Mouse (Mus musculus) heart, adult 2 months (tissue): ENCODE measurements at regions not wholly inside any gene's neighbourhood (a gene's known extent, or its start where the extent isn't known, plus 50 kb on each side); places are given as distances from the start of the nearest gene placed in this dataset.
A peak's percentile ranks its signal among the peaks of the same experiment; 100 is the strongest.

Experiments used
- DNase-seq, 2 experiments: peaks; one replicate each; pipeline ENCODE4 v3.0.0; 2021
- H3K27ac ChIP-seq: fragments of 200-600 bp; 2 replicates; pipeline ENCODE4 v1.8.1; 2022
- H3K27me3 ChIP-seq: fragments of 200-500 bp; 2 replicates; pipeline ENCODE4 v1.6.1; 2012; ENCODE audit warnings: mild to moderate bottlenecking, low read length, inconsistent platforms, mixed read lengths; ENCODE audit not compliant: control insufficient read depth, insufficient read depth
- H3K36me3 ChIP-seq: fragments of 200-500 bp; 2 replicates; pipeline ENCODE4 v1.6.1; 2012; ENCODE audit warnings: low read length, inconsistent platforms; ENCODE audit not compliant: control insufficient read depth, insufficient read depth
- H3K4me1 ChIP-seq: fragments of 200-500 bp; 2 replicates; pipeline ENCODE4 v1.6.1; 2011; ENCODE audit warnings: low read length; ENCODE audit not compliant: control insufficient read depth, insufficient read depth
- H3K4me3 ChIP-seq: fragments of 200-600 bp; 2 replicates; pipeline ENCODE4 v1.8.1; 2022
- H3K79me2 ChIP-seq: fragments of 200-500 bp; replicated peaks from 2 replicates; pipeline ENCODE4 v1.6.1; 2012; ENCODE audit warnings: mild to moderate bottlenecking, inconsistent platforms, low read length, moderate library complexity, mixed read lengths; ENCODE audit not compliant: control insufficient read depth, insufficient read depth
- H3K9ac ChIP-seq: fragments of 200-500 bp; 2 replicates; pipeline ENCODE4 v1.6.1; 2012; ENCODE audit warnings: low read depth, mild to moderate bottlenecking, control low read depth, inconsistent platforms, low read length, mixed read lengths
- CTCF ChIP-seq: fragments of 200-600 bp; IDR thresholded peaks from 2 replicates; pipeline ENCODE4 v1.8.1; 2022; ENCODE audit warnings: antibody characterized with exemption, mild to moderate bottlenecking, moderate library complexity
- EP300 ChIP-seq: fragments of 200-500 bp; IDR thresholded peaks from 2 replicates; pipeline ENCODE4 v1.6.1; 2011; ENCODE audit warnings: low read depth, low read length, control low read depth; ENCODE audit not compliant: insufficient read depth
- POLR2A ChIP-seq: fragments of 200-500 bp; IDR thresholded peaks from 2 replicates; pipeline ENCODE4 v1.6.1; 2011; ENCODE audit warnings: mild to moderate bottlenecking, low read depth, low read length, control low read depth; ENCODE audit not compliant: insufficient read depth
- WGBS: fragments of 180-500 bp; shearing (Covaris S2); methylation state at CpG from one replicate; pipeline ENCODE4 v1.1.7; 2018; 5-methylcytosine and 5-hydroxymethylcytosine counted together
- intact Hi-C: fragments of 180-260 bp; cut with DNase I; formaldehyde crosslinking; loops from one replicate; pipeline ENCODE4 v1.15.1; 2025

GRCm38 (mm10) chr14:25112832-25113231 is 346.2 kb upstream of the Zmiz1 start:
- Histone ChIP-seq H3K4me1 (peaks cover 5% of the 10 kb centered on the region), H3K36me3 (no peaks in the 10 kb centered on the region), H3K9ac (no peak overlapping the region), H3K4me3 (no peak overlapping the region), H3K27ac (no peak overlapping the region), H3K27me3 (no peaks in the 10 kb centered on the region), H3K79me2 (no peaks in the 10 kb centered on the region)
- no peak for TF ChIP-seq EP300
- no peak for TF ChIP-seq CTCF
- no peak for DNase-seq
- intact Hi-C loops, result loop anchor here (10.0 kb wide), 2 partner anchors 122 to 608 kb away; no protein-coding TSS in a partner anchor
- 77% methylated on average over 10 of the region's 10 CpGs for WGBS

DNA sequence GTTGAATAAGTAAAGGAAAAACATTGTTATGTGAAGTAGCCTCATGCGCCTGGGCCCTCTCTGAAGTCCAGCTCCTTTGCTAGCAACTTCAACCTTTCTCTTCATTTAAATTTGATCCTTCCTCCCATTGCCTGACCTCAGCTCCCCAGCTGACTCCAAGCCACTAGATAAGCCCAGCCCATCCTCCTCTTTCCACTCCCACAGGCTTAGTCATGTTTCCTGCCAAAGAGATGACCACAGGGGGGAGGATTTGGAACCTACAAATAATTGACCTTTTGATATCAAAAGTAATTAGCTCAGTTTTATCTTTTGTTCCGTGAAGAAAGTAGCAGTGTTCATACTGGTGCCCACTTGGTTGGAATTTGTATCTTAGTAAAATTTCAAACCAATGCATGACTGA is 345.7 kb upstream of the Zmiz1 start:
- no peak overlapping the region for H3K4me3 ChIP-seq
- H3K79me2 ChIP-seq, result no peaks in the 10 kb centered on the region
- no peaks in the 10 kb centered on the region for H3K27me3 ChIP-seq
- intact Hi-C loops, result loop anchor here (10.0 kb wide), 2 partner anchors 121 to 609 kb away; no protein-coding TSS in a partner anchor
- no peaks in the 10 kb centered on the region for H3K36me3 ChIP-seq
- no peak overlapping the region for H3K27ac ChIP-seq
- WGBS, result 44% methylated on average over 2 of the region's 2 CpGs
- TF ChIP-seq EP300 (no peak), POLR2A (no peak), CTCF (no peak)
- peak in 1 of 2 experiments; percentile 14 for DNase-seq
- H3K4me1 ChIP-seq, result peaks cover 5% of the 10 kb centered on the region
- no peak overlapping the region for H3K9ac ChIP-seq

DNA sequence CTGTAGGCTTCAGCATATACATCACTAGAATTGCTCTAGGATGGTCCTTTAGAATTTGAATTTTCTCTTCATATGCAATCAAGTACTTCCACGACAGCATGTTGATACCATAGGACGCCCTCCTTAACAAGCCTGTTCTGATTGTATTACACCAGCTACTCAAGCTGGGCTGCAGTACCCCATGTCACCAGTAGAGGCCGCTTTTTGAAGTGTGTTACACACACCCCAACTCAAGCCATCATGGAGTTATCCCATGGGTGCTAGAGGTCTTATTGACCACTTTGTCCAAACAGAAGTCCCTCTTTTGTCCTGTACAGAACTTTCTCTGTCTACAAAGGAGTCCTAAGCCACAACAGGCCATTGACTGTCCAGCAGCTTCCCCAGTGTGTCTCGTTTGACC is 342.6 kb upstream of the Zmiz1 start:
- Histone ChIP-seq H3K36me3 (no peaks in the 10 kb centered on the region), H3K27ac (no peak overlapping the region), H3K79me2 (no peaks in the 10 kb centered on the region), H3K9ac (no peak overlapping the region), H3K4me3 (no peak overlapping the region), H3K27me3 (no peaks in the 10 kb centered on the region), H3K4me1 (peaks cover 5% of the 10 kb centered on the region)
- DNase-seq, result peak; percentile 71 to 86
- WGBS, result 49% methylated on average over 4 of the region's 4 CpGs
- TF ChIP-seq EP300, result no peak
- no peak for TF ChIP-seq POLR2A
- no peak; the same call in 1 of the 2 replicates for TF ChIP-seq CTCF
- intact Hi-C loops, result loop anchor here (1.0 to 10.0 kb wide), 6 partner anchors 118 to 612 kb away; no protein-coding TSS in a partner anchor

- Histone ChIP-seq H3K36me3 (no peaks in the 10 kb centered on the region), H3K27ac (no peak overlapping the region), H3K27me3 (no peaks in the 10 kb centered on the region), H3K4me3 (no peak overlapping the region), H3K79me2 (no peaks in the 10 kb centered on the region), H3K9ac (no peak overlapping the region), H3K4me1 (no peaks in the 10 kb centered on the region)
- intact Hi-C loops, result loop anchor here (5.0 to 10.0 kb wide), 3 partner anchors 115 to 615 kb away; no protein-coding TSS in a partner anchor
- TF ChIP-seq EP300 (no peak), CTCF (peak; percentile 14; the same call in 1 of the 2 replicates), POLR2A (no peak)
- WGBS, result 85% methylated on average over 4 of the region's 4 CpGs
- no peak for DNase-seq
Observed at GRCm38 (mm10) chr14:25119999-25120398, 339.0 kb upstream of the Zmiz1 start.

DNA sequence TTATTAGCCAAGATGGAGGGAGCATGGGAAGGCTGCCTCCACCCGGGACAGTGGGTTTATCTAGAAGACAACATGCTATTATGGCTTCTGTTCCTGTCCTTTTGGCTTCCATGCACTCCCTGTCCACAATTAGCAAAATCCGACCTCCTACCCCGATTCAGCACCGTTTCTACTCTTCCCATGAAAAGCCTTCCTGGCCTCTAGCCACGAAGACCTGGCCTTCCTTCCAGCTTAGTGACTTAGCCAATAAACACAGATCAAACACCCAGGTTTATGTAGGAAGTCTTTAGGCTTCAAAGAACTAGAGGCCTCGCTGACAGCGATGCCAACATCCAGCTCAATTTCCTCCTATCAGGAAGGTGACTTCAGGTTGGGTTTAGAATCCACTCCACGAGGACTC is 338.5 kb upstream of the Zmiz1 start:
- Histone ChIP-seq H3K36me3 (no peaks in the 10 kb centered on the region), H3K79me2 (no peaks in the 10 kb centered on the region), H3K27me3 (no peaks in the 10 kb centered on the region), H3K9ac (no peak overlapping the region), H3K27ac (no peak overlapping the region), H3K4me1 (no peaks in the 10 kb centered on the region), H3K4me3 (no peak overlapping the region)
- DNase-seq, result no peak
- TF ChIP-seq CTCF (no peak), EP300 (no peak), POLR2A (no peak)
- intact Hi-C loops, result no loop called here
- 50% methylated on average over 8 of the region's 8 CpGs for WGBS

DNA sequence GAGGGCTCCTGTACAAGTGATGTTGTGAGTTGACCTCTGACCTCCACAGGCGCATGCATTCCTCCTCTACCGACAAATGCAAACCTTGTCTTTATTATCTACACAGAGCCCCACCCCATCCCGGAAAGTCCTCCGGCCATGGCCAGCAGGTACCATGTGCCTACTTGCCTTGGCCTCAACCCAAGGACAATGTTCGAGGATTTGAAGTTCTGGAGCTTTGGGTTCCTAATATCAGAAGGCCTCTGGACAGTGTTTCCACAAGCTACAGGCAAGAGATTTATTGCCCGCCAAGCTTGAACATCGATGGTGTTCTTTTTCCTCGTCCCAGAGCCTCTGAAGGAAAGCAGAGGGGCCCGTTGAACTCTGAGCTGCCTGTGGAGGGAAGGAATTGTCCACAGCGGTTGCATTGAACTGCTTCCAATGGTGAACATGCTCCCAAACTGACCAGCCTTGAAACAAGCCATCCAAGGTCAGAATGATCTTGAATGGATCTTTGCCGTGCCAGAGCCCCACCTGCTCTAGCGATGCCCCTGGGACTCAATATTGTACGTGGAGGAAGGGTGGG is 335.9 kb upstream of the Zmiz1 start:
- Histone ChIP-seq H3K36me3 (no peaks in the 10 kb centered on the region), H3K4me1 (no peaks in the 10 kb centered on the region), H3K79me2 (no peaks in the 10 kb centered on the region), H3K9ac (no peak overlapping the region), H3K4me3 (no peak overlapping the region), H3K27ac (no peak overlapping the region), H3K27me3 (no peaks in the 10 kb centered on the region)
- DNase-seq, result peak in 1 of 2 experiments; percentile 9
- 76% methylated on average over 13 of the region's 13 CpGs for WGBS
- intact Hi-C loops, result no loop called here
- TF ChIP-seq EP300 (no peak), POLR2A (no peak), CTCF (no peak)
